Mouse (Mus musculus) forebrain, embryonic 14.5 days (tissue): ENCODE results near the gene Rbfox3. TPM values are rescaled to one million over a fixed set of nuclear protein-coding genes. Genes with fewer than 3 reads are reported as not detected.

ENCODE experiments used
- ATAC-seq: fragments of 200-750 bp; cut with Nextera tagmentation; 2 replicates; pipeline ENCODE4 v1.8.0; 2017; ENCODE audit warnings: mild to moderate bottlenecking, moderate library complexity
- DNase-seq: peaks from one replicate; pipeline ENCODE4 v3.0.0-alpha.2; 2015; ENCODE audit warnings: low spot score
- H3K27ac ChIP-seq: fragments of 300-500 bp; sonication (generic); 2 replicates; pipeline ENCODE4 v1.5.1; 2014; ENCODE audit warnings: low read depth, mild to moderate bottlenecking, control low read depth, low read length, moderate library complexity
- H3K27me3 ChIP-seq: fragments of 300-500 bp; sonication (generic); replicated peaks from 2 replicates; pipeline ENCODE4 v1.6.1; 2014; ENCODE audit warnings: low read length, control low read depth, mixed read lengths; ENCODE audit not compliant: control insufficient read depth, insufficient read depth
- H3K36me3 ChIP-seq: fragments of 300-500 bp; sonication (generic); 2 replicates; pipeline ENCODE4 v1.6.1; 2014; ENCODE audit warnings: low read length, control low read depth; ENCODE audit not compliant: control insufficient read depth, insufficient read depth
- H3K4me1 ChIP-seq: fragments of 300-500 bp; sonication (generic); 2 replicates; pipeline ENCODE4 v1.6.1; 2014; ENCODE audit warnings: antibody characterized with exemption, low read length, control low read depth; ENCODE audit not compliant: control insufficient read depth, insufficient read depth
- H3K4me2 ChIP-seq: fragments of 300-500 bp; sonication (generic); 2 replicates; pipeline ENCODE4 v1.6.1; 2014; ENCODE audit warnings: mild to moderate bottlenecking, control low read depth, low read length
- H3K4me3 ChIP-seq: fragments of 300-500 bp; sonication (generic); 2 replicates; pipeline ENCODE4 v1.5.1; 2014; ENCODE audit warnings: low read depth, low read length, control low read depth
- H3K9ac ChIP-seq: fragments of 300-500 bp; sonication (generic); 2 replicates; pipeline ENCODE4 v1.6.1; 2014; ENCODE audit warnings: mild to moderate bottlenecking, low read length, control low read depth, moderate library complexity
- H3K9me3 ChIP-seq: fragments of 300-500 bp; sonication (generic); replicated peaks from 2 replicates; pipeline ENCODE4 v1.6.1; 2016; ENCODE audit warnings: low read length, control low read depth, mixed read lengths; ENCODE audit not compliant: control insufficient read depth
- WGBS: fragments of 180-500 bp; shearing (Covaris S2); extraction: QIAGEN DNeasy Blood & Tissue Kit; methylation state at CpG from one replicate; pipeline ENCODE4 v1.1.7; 2014; 5-methylcytosine and 5-hydroxymethylcytosine counted together
- polyA plus RNA-seq: library from polyadenylated mRNA; unstranded; fragments of >200 nt; fragmentation: Nextera tagmentation; extraction: Ambion mirVana; gene quantifications from 2 replicates; pipeline ENCODE4 v1.2.1, GENCODE M21; 2014

The Rbfox3 gene
- polyA plus RNA-seq, 1 experiment from 2014 or later = 28.2 TPM

DNA sequence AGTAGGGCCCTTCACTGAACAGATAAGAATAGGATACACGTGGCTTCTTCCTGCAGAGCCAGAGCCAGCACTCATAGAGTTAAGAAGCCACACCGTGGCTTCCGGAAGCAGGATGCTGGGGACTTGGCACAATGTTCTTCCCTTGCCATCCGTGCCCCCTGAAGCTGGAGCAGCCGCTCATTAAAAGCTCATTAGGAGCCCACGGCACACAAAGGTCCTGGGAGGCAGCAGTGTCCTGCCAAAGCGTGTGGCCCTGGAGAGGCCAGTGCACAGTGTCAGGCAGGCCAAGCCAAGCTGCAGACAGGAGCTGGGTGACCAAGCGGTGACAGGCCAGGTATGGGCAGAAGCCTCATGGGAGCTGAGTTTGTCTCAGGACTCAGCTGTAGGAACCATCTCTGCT is 334.8 kb downstream of the Rbfox3 start:
- Histone ChIP-seq H3K27ac (no peak overlapping the region), H3K27me3 (peaks cover 10% of the 10 kb centered on the region; the same call in 1 of the 2 replicates), H3K36me3 (no peaks in the 10 kb centered on the region), H3K4me1 (peaks cover 17% of the 10 kb centered on the region), H3K9ac (no peak overlapping the region), H3K9me3 (no peaks in the 10 kb centered on the region), H3K4me3 (no peak overlapping the region), H3K4me2 (no peak overlapping the region)
- WGBS = 27% methylated on average over 8 of the region's 8 CpGs
- DNase-seq = peak; percentile 49
- no peak for ATAC-seq

DNA sequence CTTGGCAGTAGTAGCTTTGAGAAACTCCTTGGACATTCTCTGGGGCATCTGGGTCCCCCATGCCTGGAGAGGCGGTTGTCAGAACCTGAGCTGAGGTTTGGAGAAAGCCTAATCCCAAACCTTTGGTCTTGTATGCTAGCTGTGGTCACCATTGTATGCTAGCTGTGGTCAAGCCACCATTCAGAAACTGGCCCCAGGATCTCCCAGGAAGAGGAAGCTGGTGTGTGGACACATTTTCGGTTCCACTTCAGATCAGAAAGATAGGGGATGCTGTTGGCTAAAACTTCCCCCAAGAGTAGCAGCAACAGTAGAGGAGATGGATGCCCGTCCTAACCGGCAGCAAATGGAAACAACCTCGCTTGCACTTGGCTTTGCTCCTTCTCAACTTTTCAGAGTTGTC is 337.0 kb downstream of the Rbfox3 start:
- peaks cover 30% of the 10 kb centered on the region for H3K27me3 ChIP-seq
- no peaks in the 10 kb centered on the region for H3K9me3 ChIP-seq
- no peak overlapping the region for H3K9ac ChIP-seq
- no peak overlapping the region for H3K4me3 ChIP-seq
- no peak for DNase-seq
- no peak overlapping the region for H3K4me2 ChIP-seq
- 81% methylated on average over 5 of the region's 5 CpGs for WGBS
- H3K4me1 ChIP-seq = peaks cover 17% of the 10 kb centered on the region
- ATAC-seq = no peak
- H3K36me3 ChIP-seq = no peaks in the 10 kb centered on the region
- H3K27ac ChIP-seq = no peak overlapping the region

- 0% methylated on average over 3 of the region's 3 CpGs for WGBS
- Histone ChIP-seq H3K27ac (no peak overlapping the region), H3K4me3 (no peak overlapping the region), H3K36me3 (no peaks in the 10 kb centered on the region), H3K9ac (no peak overlapping the region), H3K4me1 (peaks cover 17% of the 10 kb centered on the region), H3K4me2 (no peak overlapping the region), H3K9me3 (no peaks in the 10 kb centered on the region), H3K27me3 (peaks cover 39% of the 10 kb centered on the region)
- DNase-seq (peak; percentile 70), ATAC-seq (peak; percentile 54)
These were observed 337.8 kb downstream of the Rbfox3 start for GRCm38 (mm10) chr11:118573569-118573968.

GRCm38 (mm10) chr11:118573000-118573399 is 338.4 kb downstream of the Rbfox3 start:
- H3K4me3 ChIP-seq = no peak overlapping the region
- WGBS = 72% methylated on average over 7 of the region's 7 CpGs

GRCm38 (mm10) chr11:118570164-118570563 is 341.2 kb downstream of the Rbfox3 start:
- Histone ChIP-seq H3K4me2 (peak overlapping the region; percentile 68), H3K4me1 (peaks cover 3% of the 10 kb centered on the region; the same call in 1 of the 2 replicates), H3K9ac (peak overlapping the region; percentile 51), H3K27ac (no peak overlapping the region), H3K27me3 (peaks cover 54% of the 10 kb centered on the region), H3K9me3 (no peaks in the 10 kb centered on the region), H3K4me3 (peak overlapping the region; percentile 38), H3K36me3 (no peaks in the 10 kb centered on the region)
- DNase-seq (no peak), ATAC-seq (peak; percentile 30; the same call in 1 of the 2 replicates)
- 2% methylated on average over 26 of the region's 27 CpGs for WGBS

More at GRCm38 (mm10) chr11:118573000-118573399, 338.4 kb downstream of the Rbfox3 start:
- peaks cover 17% of the 10 kb centered on the region for H3K4me1 ChIP-seq
- no peak for ATAC-seq
- peaks cover 44% of the 10 kb centered on the region for H3K27me3 ChIP-seq
- H3K4me2 ChIP-seq = no peak overlapping the region
- no peaks in the 10 kb centered on the region for H3K36me3 ChIP-seq
- no peaks in the 10 kb centered on the region for H3K9me3 ChIP-seq
- H3K9ac ChIP-seq = no peak overlapping the region
- no peak for DNase-seq
- no peak overlapping the region for H3K27ac ChIP-seq

DNA sequence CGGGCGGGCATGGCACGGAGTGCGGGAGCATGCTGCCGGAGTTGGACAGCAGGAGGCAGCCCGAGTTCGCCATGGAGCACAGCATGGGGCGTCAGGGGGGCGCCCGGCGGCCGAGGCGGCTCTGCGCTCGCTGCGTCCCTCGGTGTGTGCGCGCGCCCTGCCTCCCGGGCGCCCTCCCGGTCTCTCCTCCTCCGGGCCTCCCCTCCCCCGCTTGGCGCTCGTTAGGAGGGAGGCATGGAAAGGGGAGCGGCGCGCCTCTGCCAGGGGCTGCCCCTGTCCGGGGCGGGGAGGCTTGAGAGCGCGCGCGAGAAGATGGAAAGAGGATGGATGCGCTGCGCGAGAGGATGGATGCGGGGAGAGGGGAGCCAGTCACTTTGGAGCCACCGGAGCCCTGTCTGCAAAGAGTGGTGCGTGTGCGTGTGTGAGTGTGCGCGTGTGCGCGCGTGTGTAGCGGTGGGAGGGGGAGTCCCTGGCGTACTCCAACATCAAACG is 341.8 kb downstream of the Rbfox3 start:
- Histone ChIP-seq H3K36me3 (no peaks in the 10 kb centered on the region), H3K4me2 (peak overlapping the region; percentile 68), H3K27me3 (peaks cover 54% of the 10 kb centered on the region), H3K9me3 (no peaks in the 10 kb centered on the region), H3K27ac (no peak overlapping the region), H3K9ac (peak overlapping the region; percentile 51), H3K4me3 (peak overlapping the region; percentile 38), H3K4me1 (peaks cover 3% of the 10 kb centered on the region; the same call in 1 of the 2 replicates)
- WGBS = under 1% methylated on average over 42 of the region's 51 CpGs
- ATAC-seq (0 out of 2 replicates have a peak, but pooled peaks have one; percentile 37), DNase-seq (peak; percentile 48)

DNA sequence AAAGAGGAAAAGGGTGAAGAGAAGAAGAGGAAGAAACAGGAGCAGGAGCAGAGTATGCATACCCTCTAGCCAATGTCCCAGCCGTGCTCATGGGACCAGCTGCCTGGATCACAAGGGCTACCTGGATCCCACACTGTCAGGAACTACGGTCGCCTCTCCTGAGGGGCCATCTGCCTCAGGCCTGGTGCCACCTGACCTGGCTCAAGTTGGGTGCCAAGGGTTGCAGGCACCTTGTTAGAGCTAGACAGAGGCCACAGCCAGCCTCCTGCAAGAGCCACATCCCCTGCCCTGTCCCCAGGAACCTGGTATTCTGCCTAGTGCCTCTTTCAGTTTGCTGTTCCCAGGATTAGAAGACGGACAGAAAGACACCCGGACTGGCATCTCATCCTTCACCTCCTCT is 347.5 kb downstream of the Rbfox3 start:
- Histone ChIP-seq H3K4me2 (no peak overlapping the region), H3K4me3 (no peak overlapping the region), H3K36me3 (no peaks in the 10 kb centered on the region), H3K27me3 (peaks cover 18% of the 10 kb centered on the region), H3K4me1 (no peaks in the 10 kb centered on the region), H3K9me3 (no peaks in the 10 kb centered on the region), H3K9ac (no peak overlapping the region), H3K27ac (no peak overlapping the region)
- ATAC-seq (no peak), DNase-seq (no peak)
- 78% methylated on average over 5 of the region's 5 CpGs for WGBS

- Histone ChIP-seq H3K9ac (no peak overlapping the region), H3K27me3 (peaks cover 9% of the 10 kb centered on the region; the same call in 1 of the 2 replicates), H3K4me2 (no peak overlapping the region), H3K27ac (no peak overlapping the region), H3K36me3 (no peaks in the 10 kb centered on the region), H3K9me3 (no peaks in the 10 kb centered on the region), H3K4me1 (no peaks in the 10 kb centered on the region), H3K4me3 (no peak overlapping the region)
- 89% methylated on average over 4 of the region's 4 CpGs for WGBS
- ATAC-seq (no peak), DNase-seq (no peak)
These were observed 348.6 kb downstream of the Rbfox3 start for GRCm38 (mm10) chr11:118562847-118563246.

GRCm38 (mm10) chr11:118558193-118558592 is 353.2 kb downstream of the Rbfox3 start:
- Histone ChIP-seq H3K27ac (no peak overlapping the region), H3K36me3 (no peaks in the 10 kb centered on the region), H3K9ac (no peak overlapping the region), H3K4me1 (peaks cover 12% of the 10 kb centered on the region), H3K4me3 (no peak overlapping the region), H3K9me3 (no peaks in the 10 kb centered on the region), H3K4me2 (no peak overlapping the region), H3K27me3 (no peaks in the 10 kb centered on the region; the same call in 1 of the 2 replicates)
- ATAC-seq = no peak
- 69% methylated on average over 8 of the region's 8 CpGs for WGBS
- no peak for DNase-seq
